Mouse (Mus musculus): Measurements from ENCODE around the gene Stat3. TPM values are rescaled to one million over a fixed set of nuclear protein-coding genes. Genes with fewer than 3 reads are reported as not detected.

Stat3 gene
- polyA plus RNA-seq, 1 experiment from 2014 or later, result 30.8 TPM

DNA sequence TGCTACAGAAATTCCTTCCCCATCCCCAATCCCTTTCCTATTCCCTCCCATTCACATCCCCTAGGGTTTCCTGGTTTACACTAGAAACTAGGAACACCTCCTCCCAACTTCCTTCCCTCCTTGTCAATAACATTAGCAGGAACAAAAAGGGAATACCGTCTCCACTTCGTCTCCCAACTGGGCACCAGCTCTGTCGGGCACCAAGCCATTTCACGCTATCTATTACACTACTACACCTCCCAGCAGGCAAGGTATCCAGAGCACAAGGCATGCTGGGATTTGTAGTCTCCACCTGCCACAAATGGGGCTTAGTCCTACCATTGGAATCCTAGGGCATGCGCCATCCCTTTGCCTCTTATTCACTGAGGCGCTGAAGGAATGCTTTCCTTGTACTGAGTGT, 21.2 kb upstream of the Stat3 start:
- no peaks in the 10 kb centered on the region for H3K9me3 ChIP-seq
- H3K4me1 ChIP-seq, result peaks cover 13% of the 10 kb centered on the region
- no peaks in the 10 kb centered on the region for H3K36me3 ChIP-seq (replicated peaks)
- peaks cover 73% of the 10 kb centered on the region for H3K27me3 ChIP-seq
- peak; percentile 75; the same call in 1 of the 2 replicates for ATAC-seq (ENCODE audit: low FRiP score)
- no peak overlapping the region for H3K4me3 ChIP-seq (replicated peaks)
- no peak overlapping the region for H3K9ac ChIP-seq
- no peak overlapping the region for H3K27ac ChIP-seq
- WGBS, result 10% methylated on average over 6 of the region's 6 CpGs
- H3K4me2 ChIP-seq, result peak overlapping the region; percentile 21; the same call in 1 of the 2 replicates

DNA sequence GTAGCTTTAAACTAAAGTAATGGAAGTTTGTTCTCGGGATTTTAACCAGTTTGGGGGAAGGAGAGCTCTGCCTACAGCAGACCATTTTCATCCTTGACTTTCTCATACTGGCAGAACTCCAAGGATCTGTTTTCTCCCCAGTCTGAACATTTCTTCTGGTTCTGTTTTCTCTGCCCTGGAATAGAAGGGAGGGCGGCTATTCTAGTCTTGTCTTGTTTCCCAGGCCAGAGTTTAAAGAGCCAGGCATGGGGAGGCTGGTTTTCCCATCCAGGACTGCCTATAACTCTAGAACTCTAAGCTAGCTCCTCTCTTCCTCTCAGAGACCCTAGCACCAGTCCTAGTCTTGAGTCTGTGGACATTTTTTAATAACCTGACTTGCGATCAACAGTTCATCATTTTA, 20.5 kb upstream of the Stat3 start:
- WGBS, result 31% methylated on average over 3 of the region's 3 CpGs
- Histone ChIP-seq H3K27ac (no peak overlapping the region), H3K4me1 (peaks cover 13% of the 10 kb centered on the region), H3K4me2 (no peak overlapping the region), H3K36me3 (replicated peaks) (no peaks in the 10 kb centered on the region), H3K27me3 (peaks cover 66% of the 10 kb centered on the region), H3K4me3 (replicated peaks) (no peak overlapping the region), H3K9ac (no peak overlapping the region), H3K9me3 (no peaks in the 10 kb centered on the region)
- no peak for ATAC-seq (ENCODE audit: low FRiP score)

DNA sequence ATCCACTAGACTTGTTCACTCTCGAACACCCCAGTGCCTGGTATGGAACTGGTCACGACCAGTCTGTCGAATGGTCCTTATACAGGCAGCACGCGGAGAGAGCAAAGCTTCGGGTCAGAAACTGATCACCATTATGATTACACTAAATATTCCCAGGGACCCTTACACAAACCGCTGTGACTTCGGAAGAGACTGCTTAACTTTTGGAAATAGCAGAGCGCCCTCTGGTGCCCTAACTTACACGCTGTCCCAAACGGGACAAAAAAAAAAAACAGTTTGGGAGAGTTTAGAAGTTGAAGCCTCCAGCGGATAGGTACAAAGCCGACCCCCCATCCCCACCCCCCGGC, 20.1 kb upstream of the Stat3 start:
- Histone ChIP-seq H3K9ac (no peak overlapping the region), H3K36me3 (replicated peaks) (no peaks in the 10 kb centered on the region), H3K4me1 (peaks cover 13% of the 10 kb centered on the region), H3K9me3 (no peaks in the 10 kb centered on the region), H3K4me3 (replicated peaks) (peak overlapping the region; percentile 20; the same call in 1 of the 2 replicates), H3K4me2 (peak overlapping the region; percentile 46), H3K27me3 (peaks cover 62% of the 10 kb centered on the region), H3K27ac (no peak overlapping the region)
- 4% methylated on average over 14 of the region's 14 CpGs for WGBS
- ATAC-seq (ENCODE audit: low FRiP score), result no peak

DNA sequence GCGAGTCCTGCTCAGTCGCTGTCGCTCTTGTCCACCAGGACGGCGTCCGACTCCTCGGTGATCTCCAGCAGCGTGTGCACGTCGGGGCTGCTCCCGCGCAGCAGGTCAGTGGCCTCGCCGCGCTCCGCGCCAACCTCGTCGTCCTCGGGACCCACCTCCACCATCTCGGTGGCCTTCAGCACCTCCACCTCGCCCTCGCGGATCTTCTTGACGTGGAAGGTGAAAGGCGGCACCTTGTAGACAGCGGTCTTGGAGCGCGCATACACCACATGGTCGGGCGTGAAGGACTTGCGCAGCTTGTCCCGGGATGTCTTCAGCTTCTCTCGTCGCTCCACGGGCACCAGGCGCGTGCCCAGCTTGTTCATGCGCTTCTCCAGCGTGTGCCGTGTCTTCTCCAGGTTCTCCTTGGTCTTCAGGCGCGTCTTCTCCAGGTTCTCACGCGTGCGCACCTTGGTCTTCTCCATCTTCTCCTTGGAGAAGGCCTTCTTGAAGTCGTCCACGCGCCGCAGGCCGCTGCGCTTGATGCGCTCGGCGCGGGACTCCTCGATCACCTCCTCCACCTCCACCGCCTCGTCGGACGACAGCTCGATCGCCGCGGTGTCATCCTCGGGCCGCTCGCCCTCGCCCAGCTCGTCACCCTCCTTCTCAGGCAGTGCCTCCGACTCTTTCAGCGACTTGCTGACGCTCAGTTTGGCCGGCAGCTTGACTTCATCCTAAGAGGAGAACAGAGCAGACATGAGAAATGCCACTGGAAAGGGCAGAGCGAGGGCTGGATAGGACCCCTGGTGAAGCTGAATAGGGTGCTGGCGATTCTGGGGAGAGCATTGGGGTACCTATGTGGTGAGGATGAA, 19.5 kb upstream of the Stat3 start:
- Histone ChIP-seq H3K4me3 (replicated peaks) (peak overlapping the region; percentile 20), H3K4me1 (peaks cover 13% of the 10 kb centered on the region), H3K4me2 (peak overlapping the region; percentile 46), H3K27me3 (peaks cover 58% of the 10 kb centered on the region), H3K9ac (no peak overlapping the region), H3K9me3 (no peaks in the 10 kb centered on the region), H3K36me3 (replicated peaks) (no peaks in the 10 kb centered on the region), H3K27ac (no peak overlapping the region)
- no peak for ATAC-seq (ENCODE audit: low FRiP score)
- WGBS, result 8% methylated on average over 76 of the region's 76 CpGs

DNA sequence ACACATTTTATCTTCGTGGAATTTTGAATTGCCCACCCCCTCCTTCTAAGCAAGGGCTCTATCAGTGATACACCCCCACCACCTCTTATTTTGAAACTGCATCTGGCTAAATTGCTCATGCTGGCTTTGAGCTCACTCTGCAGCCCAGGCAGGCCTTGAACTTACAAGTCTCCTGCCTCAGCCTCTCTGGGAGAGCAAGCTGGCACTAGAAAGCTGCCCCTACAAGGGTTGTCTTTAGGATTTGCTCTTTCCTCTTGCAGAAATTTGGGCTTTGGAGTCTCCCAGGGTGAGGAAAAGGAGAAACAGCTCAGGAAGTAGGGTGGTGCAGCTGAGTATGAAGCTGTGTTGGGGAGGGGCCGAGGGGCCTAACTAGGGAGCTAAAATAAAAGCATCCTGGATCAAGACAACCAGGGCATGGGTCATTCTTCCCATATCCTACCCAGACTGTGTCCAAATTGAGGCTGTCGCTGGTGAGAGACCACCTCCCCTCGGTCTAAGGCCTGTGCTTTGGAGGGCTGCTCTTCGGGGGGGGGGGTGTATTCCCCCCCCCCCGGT, 18.7 kb upstream of the Stat3 start:
- Histone ChIP-seq H3K27me3 (peaks cover 60% of the 10 kb centered on the region), H3K4me1 (peaks cover 13% of the 10 kb centered on the region), H3K4me2 (no peak overlapping the region), H3K9ac (no peak overlapping the region), H3K9me3 (no peaks in the 10 kb centered on the region), H3K27ac (no peak overlapping the region), H3K36me3 (replicated peaks) (no peaks in the 10 kb centered on the region), H3K4me3 (replicated peaks) (no peak overlapping the region)
- 36% methylated on average over 6 of the region's 6 CpGs for WGBS
- no peak for ATAC-seq (ENCODE audit: low FRiP score)

DNA sequence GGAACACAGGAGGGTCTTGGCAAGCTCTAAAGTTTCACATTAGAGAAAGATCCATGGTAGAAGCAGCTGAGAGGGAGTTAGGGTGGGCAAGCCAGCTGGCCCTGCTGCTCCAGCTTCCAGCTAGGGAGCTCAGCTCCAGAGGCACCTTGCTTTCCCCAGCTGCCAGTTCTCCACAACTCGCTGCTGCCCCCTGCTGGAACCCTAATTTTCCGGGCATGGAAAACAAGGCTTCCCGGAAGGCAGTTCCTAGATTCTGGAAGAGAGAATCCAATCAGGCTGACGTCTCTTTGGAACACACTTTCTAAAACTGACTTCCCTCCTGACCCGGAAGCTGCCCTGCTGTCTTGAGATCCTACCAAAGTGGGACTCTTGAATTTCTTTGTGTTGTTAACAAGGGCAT, 17.9 kb upstream of the Stat3 start:
- Histone ChIP-seq H3K9ac (no peak overlapping the region), H3K9me3 (no peaks in the 10 kb centered on the region), H3K4me1 (peaks cover 14% of the 10 kb centered on the region), H3K4me2 (no peak overlapping the region), H3K36me3 (replicated peaks) (no peaks in the 10 kb centered on the region), H3K4me3 (replicated peaks) (no peak overlapping the region), H3K27ac (0 out of 2 replicates have a peak overlapping the region, but pooled peaks have one; percentile 13), H3K27me3 (peaks cover 53% of the 10 kb centered on the region)
- WGBS, result 4% methylated on average over 5 of the region's 5 CpGs
- no peak for ATAC-seq (ENCODE audit: low FRiP score)

DNA sequence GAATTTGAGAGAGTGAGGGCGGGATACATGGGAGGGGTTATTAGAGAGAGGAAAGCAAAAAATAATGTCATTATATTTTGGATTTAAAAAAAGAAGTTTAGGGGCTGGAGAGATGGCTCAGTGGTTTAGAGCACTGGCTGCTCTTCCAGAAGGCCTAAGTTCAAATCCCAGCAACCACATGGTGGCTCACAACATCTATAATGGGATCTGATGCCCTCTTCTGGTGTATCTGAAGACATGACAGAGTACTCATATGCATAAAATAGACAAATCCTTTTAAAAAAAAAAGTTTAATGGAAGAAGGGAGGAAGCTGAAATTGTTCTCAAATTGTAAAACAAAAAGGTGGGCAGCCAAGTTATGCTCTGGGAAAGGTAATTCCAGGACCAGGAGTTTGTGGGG, 10.2 kb upstream of the Stat3 start:
- H3K36me3 ChIP-seq (replicated peaks), result no peaks in the 10 kb centered on the region
- H3K27ac ChIP-seq, result no peak overlapping the region
- peaks cover 3% of the 10 kb centered on the region; the same call in 1 of the 2 replicates for H3K27me3 ChIP-seq
- H3K9ac ChIP-seq, result no peak overlapping the region
- ATAC-seq (ENCODE audit: low FRiP score), result no peak
- WGBS, result 76% methylated on average over 1 of the region's 1 CpGs
- no peak overlapping the region for H3K4me2 ChIP-seq
- H3K4me1 ChIP-seq, result peaks cover 6% of the 10 kb centered on the region
- H3K4me3 ChIP-seq (replicated peaks), result no peak overlapping the region
- H3K9me3 ChIP-seq, result no peaks in the 10 kb centered on the region

DNA sequence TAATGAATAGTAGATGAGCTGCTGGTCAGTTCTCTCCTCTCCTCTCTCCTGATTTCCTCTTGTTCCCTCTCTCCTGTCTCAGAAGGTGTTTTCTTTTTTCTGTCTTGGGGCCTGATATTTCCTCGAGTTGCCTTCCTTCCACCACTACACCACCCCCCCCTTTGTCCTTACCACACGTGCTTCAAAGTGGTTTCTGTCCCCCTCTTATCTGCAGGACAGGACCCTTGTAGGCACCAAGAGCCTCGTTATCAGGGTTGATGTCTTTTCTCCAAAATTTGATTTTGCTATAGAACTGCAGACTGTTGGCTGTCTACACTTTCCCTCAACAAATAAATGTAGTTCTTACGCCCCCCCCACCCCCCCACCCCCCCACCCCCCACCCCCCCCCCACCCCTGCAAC, 9.0 kb upstream of the Stat3 start:
- no peak for ATAC-seq (ENCODE audit: low FRiP score)
- H3K27me3 ChIP-seq, result no peaks in the 10 kb centered on the region; the same call in 1 of the 2 replicates
- H3K36me3 ChIP-seq (replicated peaks), result no peaks in the 10 kb centered on the region
- H3K4me1 ChIP-seq, result peaks cover 6% of the 10 kb centered on the region
- 64% methylated on average over 4 of the region's 4 CpGs for WGBS
- H3K9me3 ChIP-seq, result no peaks in the 10 kb centered on the region
- H3K9ac ChIP-seq, result no peak overlapping the region
- H3K27ac ChIP-seq, result no peak overlapping the region
- H3K4me3 ChIP-seq (replicated peaks), result no peak overlapping the region
- no peak overlapping the region for H3K4me2 ChIP-seq

DNA sequence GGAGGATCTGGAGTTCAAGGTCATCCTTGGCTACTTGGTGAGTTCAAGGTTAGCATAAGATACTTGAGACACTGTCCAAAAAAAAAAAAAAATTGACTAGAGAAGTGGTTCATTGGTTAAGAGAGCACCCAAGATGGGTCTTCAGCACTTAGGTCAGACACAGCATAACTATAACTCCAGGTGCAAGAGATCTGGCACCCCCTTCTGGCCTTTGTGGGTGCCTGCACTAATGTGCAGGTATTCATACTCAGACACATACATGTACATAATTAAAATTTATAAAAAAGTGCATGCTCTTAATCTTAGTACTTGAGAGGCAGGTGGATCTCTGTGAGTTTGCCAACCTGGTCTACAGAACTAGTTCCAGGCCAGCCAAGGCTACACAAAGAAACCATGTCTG, 8.2 kb upstream of the Stat3 start:
- Histone ChIP-seq H3K4me1 (peaks cover 6% of the 10 kb centered on the region), H3K9ac (no peak overlapping the region), H3K4me2 (no peak overlapping the region), H3K9me3 (no peaks in the 10 kb centered on the region), H3K4me3 (replicated peaks) (no peak overlapping the region), H3K27me3 (peaks cover under 1% of the 10 kb centered on the region; the same call in 1 of the 2 replicates), H3K36me3 (replicated peaks) (no peaks in the 10 kb centered on the region), H3K27ac (no peak overlapping the region)
- ATAC-seq (ENCODE audit: low FRiP score), result no peak

DNA sequence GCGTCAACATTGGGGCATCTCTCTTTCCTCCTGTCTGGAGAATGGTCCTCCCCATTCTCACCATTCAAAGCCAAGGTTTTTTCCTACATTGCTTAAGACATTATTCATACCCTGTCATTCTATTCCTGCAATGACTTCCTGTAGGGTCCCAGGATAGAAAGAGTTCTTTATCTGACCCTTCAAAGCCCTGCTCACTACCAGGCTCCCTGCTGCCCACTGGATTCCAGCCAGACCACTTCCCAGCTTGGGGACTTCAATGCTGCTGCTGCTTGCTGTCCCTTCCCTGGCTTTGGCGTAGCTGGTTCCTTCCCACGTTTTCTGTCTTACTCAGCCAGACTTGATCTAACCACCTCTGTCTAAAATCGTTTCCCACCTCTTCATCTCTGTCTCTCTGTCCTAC, 7.5 kb upstream of the Stat3 start:
- Histone ChIP-seq H3K27me3 (peaks cover 6% of the 10 kb centered on the region; the same call in 1 of the 2 replicates), H3K4me1 (peaks cover 2% of the 10 kb centered on the region; the same call in 1 of the 2 replicates), H3K4me2 (no peak overlapping the region), H3K27ac (no peak overlapping the region), H3K4me3 (replicated peaks) (no peak overlapping the region), H3K36me3 (replicated peaks) (no peaks in the 10 kb centered on the region), H3K9me3 (no peaks in the 10 kb centered on the region), H3K9ac (no peak overlapping the region)
- no peak for ATAC-seq (ENCODE audit: low FRiP score)
- 47% methylated on average over 4 of the region's 4 CpGs for WGBS

DNA sequence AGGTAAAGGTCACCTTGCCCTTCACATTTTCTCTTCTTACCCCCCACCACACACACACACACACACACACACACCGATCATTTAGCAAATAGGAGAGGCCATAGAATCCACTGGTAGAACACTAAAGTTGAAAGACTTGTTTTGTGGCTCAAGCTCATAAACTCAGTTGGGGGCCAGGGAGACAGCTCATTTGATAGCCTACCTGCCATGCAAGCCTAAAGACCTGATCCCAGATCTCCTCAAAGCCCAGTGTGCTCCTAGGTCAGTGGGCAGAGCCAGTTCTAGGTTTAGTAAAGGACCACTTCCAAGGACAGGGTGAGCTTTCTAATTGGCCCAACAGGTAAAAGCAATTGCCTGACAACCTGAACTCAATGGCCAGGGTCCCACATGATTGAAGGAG, 3.0 kb upstream of the Stat3 start:
- Histone ChIP-seq H3K4me1 (peaks cover 18% of the 10 kb centered on the region), H3K4me3 (replicated peaks) (no peak overlapping the region), H3K36me3 (replicated peaks) (no peaks in the 10 kb centered on the region), H3K9ac (no peak overlapping the region), H3K27ac (no peak overlapping the region), H3K9me3 (no peaks in the 10 kb centered on the region), H3K4me2 (no peak overlapping the region), H3K27me3 (peaks cover 9% of the 10 kb centered on the region; the same call in 1 of the 2 replicates)
- ATAC-seq (ENCODE audit: low FRiP score), result no peak
- WGBS, result 97% methylated on average over 1 of the region's 1 CpGs

DNA sequence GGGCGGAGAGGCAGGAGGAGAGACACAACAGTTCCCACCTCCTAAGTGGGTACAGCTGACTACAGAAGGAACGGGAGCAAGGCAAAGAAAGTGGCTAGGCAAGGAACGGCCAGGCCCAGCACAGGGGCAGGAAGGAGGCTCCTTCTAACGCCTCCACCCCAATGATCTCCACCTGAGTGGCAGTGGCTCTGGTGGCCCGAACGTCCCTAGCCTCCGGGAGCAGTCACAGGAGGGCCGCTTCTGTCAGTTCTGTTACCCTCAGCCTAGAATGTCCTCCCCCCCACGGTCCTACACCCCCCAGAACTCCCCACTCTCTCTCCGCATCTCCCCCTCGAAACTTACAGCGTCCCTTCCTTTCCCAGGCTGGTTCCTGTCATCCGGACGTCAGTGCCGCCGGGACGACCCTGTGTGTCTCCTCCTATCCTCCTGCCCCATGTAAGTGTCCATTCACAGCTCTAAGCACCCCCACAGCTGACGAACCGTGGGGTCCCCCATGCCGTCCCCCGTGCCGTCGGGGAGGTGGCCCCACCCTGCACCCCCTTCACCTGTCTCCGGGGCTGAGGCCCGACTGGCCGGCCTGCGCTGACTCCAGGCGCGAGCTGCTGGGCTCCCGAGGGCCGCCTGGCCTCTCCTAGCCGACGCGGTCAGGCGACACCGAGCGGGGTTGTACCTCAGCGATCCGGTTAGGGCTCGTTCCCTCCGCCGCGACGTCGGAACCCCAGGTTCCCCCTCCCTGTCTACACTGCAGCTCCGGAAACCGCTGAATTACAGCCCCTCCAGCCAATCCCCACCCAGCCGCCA, 429 bp downstream of the Stat3 start:
- Histone ChIP-seq H3K36me3 (replicated peaks) (no peaks in the 10 kb centered on the region), H3K4me2 (peak overlapping the region; percentile 70), H3K4me1 (peaks cover 25% of the 10 kb centered on the region), H3K27ac (peak overlapping the region; percentile 65), H3K9ac (peak overlapping the region; percentile 84), H3K27me3 (0 out of 2 replicates have a peak, but pooled peaks cover 9% of the 10 kb centered on the region), H3K4me3 (replicated peaks) (peak overlapping the region; percentile 82), H3K9me3 (no peaks in the 10 kb centered on the region)
- ATAC-seq (ENCODE audit: low FRiP score), result peak; percentile 9; the same call in 1 of the 2 replicates
- WGBS, result under 1% methylated on average over 47 of the region's 48 CpGs
